Mouse (Mus musculus): ENCODE measurements around the gene E2f2.

Gene E2f2

DNA sequence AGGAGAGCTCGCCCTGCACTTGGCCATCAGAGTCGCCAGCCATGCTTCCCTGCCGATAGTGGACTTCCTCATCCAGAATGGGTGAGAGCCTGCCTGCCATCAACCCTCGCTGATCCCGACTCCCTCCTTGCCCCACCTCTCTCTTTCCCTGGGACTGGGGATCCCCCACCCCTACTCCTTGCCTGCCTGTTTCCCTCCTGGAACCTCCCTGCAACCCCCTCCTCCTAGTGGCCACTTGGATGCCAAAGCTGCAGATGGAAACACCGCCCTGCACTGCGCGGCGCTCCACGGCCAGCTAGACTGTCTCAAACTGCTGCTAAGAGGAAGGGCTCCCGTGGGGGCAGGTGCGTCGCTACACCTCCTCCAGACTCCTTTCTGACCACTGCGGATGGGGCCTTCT, 67.9 kb downstream of the E2f2 start:
- no peak for DNase-seq (ENCODE audit: low spot score in 2 of 2)

GRCm38 (mm10) chr4:136240955-136241354, 68.8 kb downstream of the E2f2 start:
- no peak for DNase-seq (ENCODE audit: low spot score in 2 of 2)

DNA sequence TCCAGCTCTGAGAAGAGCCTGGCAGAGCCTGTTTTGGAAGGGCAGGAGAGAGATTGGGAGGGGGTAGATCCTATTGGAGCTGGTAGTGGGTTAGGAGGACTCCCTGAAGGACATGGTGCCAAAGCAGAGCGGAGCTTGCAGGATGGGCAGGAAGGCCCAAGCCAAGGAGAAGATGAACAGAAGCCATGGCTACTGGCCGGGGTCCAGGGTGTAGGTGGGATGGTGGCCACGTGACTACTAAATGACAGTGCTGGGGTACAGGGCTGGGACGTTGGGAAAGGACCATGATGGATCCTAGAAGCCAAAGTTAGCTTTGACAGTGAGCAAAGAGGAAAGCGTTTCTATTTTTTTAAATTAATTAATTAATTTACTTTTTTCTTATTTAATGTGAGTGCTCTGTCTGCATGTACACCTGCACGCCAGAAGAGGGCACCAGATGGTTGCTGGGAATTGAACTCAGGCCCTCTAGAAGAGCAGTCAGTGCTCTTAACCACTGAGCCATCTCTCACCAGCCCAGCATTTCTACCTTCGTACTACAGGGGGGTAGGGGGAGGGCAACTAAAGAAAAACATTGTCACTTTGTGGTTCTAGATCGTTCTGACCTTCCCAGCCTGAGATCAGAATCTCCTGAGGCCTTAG, 70.0 kb downstream of the E2f2 start:
- no peak for DNase-seq (ENCODE audit: low spot score in 2 of 2)

- DNase-seq (ENCODE audit: low spot score in 2 of 2), result no peak
Measured at GRCm38 (mm10) chr4:136242728-136243127, 70.5 kb downstream of the E2f2 start.

DNA sequence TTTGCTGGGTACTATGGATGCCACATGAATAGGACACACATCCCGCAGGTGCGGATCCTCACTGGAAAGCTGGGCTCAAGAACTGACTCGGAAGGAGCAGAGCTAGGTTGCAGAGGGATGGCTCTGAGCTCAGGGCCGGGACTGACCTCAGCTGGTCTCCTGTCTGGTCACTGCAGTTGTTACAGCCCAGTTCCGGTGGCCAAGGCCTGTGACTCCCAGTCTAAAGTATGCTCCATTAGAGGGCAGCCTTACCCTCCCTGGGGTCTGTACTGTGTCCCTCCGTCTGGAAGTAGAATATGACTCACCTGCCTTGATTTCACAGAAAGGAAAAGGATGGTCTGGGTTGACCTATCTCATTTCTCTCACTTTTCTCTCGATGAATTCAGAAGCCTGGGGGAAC, 72.0 kb downstream of the E2f2 start:
- no peak for DNase-seq (ENCODE audit: low spot score in 2 of 2)

Data from cerebellum, postnatal 4 days (tissue).